Mouse (Mus musculus): ENCODE results near the gene Traf4. TPM values are rescaled to one million over a fixed set of nuclear protein-coding genes. Genes with fewer than 3 reads are reported as not detected.

Traf4 gene
- polyA plus RNA-seq, 2 experiments: 17.1 to 35.1 TPM

GRCm38 (mm10) chr11:78166161-78166560, 772 bp upstream of the Traf4 start:
- H3K27me3 ChIP-seq (ENCODE audit: control insufficient read depth, insufficient read depth, low read length): no peaks in the 10 kb centered on the region
- no peak for TF ChIP-seq CTCF (IDR thresholded peaks at IDR 0.05; ENCODE audit: low read depth)
- TF ChIP-seq EP300 (IDR thresholded peaks at IDR 0.05; ENCODE audit: low read depth): no peak
- WGBS (ENCODE audit: insufficient replicate concordance): 50% methylated on average over 4 of the region's 4 CpGs
- DNase-seq (ENCODE audit: low read depth in 3 of 3, low spot score in 3 of 3) (no peak), ATAC-seq (ENCODE audit: insufficient read depth) (no peak)
- H3K9ac ChIP-seq (replicated peaks): peak overlapping the region; percentile 95
- H3K9me3 ChIP-seq (ENCODE audit: control insufficient read depth, low read length): no peaks in the 10 kb centered on the region
- H3K4me1 ChIP-seq (replicated peaks; ENCODE audit: control insufficient read depth in 2 of 2, insufficient read depth in 2 of 2, low read length in 1 of 2): peaks cover 45 to 50% of the 10 kb centered on the region in 2 experiments
- peak overlapping the region; percentile 98 for H3K4me2 ChIP-seq (ENCODE audit: low read depth)
- peaks cover 9% of the 10 kb centered on the region for H3K36me3 ChIP-seq (replicated peaks; ENCODE audit: control insufficient read depth, insufficient read depth, low read depth)
- peak overlapping the region in 1 of 2 experiments; percentile 93; a peak in 2 of 4 replicates for H3K4me3 ChIP-seq (ENCODE audit: insufficient read depth in 1 of 2, low read depth in 2 of 2, low read length in 2 of 2)
- no peak overlapping the region; the same call in 1 of the 2 replicates for H3K27ac ChIP-seq

DNA sequence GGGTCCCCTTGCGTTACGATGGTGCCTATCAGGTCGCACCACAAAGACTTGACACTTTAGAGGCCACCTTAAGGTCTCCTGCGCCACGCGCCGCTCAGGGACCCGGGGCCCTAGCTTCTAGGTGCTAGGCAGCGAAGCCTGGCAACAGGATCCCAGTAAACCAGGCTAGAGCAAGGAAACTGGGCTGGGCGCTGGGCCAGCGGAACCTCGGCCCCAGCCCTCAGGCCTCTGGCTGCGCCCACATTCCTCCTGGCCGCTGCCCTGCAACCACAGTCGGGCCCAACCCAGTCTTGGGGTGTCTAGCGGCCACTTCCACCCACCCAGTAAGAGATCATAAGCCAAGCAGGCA, 346 bp upstream of the Traf4 start:
- WGBS (ENCODE audit: insufficient replicate concordance): 3% methylated on average over 16 of the region's 16 CpGs
- Histone ChIP-seq H3K4me1 (replicated peaks; ENCODE audit: control insufficient read depth in 2 of 2, insufficient read depth in 2 of 2, low read length in 1 of 2) (peaks cover 45 to 50% of the 10 kb centered on the region in 2 experiments), H3K9ac (replicated peaks) (peak overlapping the region; percentile 95), H3K27ac (peak overlapping the region; percentile 72), H3K27me3 (ENCODE audit: control insufficient read depth, insufficient read depth, low read length) (no peaks in the 10 kb centered on the region), H3K4me2 (ENCODE audit: low read depth) (peak overlapping the region; percentile 98), H3K36me3 (replicated peaks; ENCODE audit: control insufficient read depth, insufficient read depth, low read depth) (peaks cover 11% of the 10 kb centered on the region), H3K9me3 (ENCODE audit: control insufficient read depth, low read length) (no peaks in the 10 kb centered on the region), H3K4me3 (ENCODE audit: insufficient read depth in 1 of 2, low read depth in 2 of 2, low read length in 2 of 2) (peak overlapping the region; percentile 74 to 93)
- ATAC-seq (ENCODE audit: insufficient read depth) (peak; percentile 21), DNase-seq (ENCODE audit: low read depth in 3 of 3, low spot score in 3 of 3) (no peak)
- no peak for TF ChIP-seq CTCF (IDR thresholded peaks at IDR 0.05; ENCODE audit: low read depth)
- TF ChIP-seq EP300 (IDR thresholded peaks at IDR 0.05; ENCODE audit: low read depth): no peak

- H3K27ac ChIP-seq: peak overlapping the region; percentile 70
- peaks cover 42 to 43% of the 10 kb centered on the region in 2 experiments for H3K4me1 ChIP-seq (replicated peaks; ENCODE audit: control insufficient read depth in 2 of 2, insufficient read depth in 2 of 2, low read length in 1 of 2)
- peaks cover 22% of the 10 kb centered on the region for H3K36me3 ChIP-seq (replicated peaks; ENCODE audit: control insufficient read depth, insufficient read depth, low read depth)
- no peaks in the 10 kb centered on the region for H3K27me3 ChIP-seq (ENCODE audit: control insufficient read depth, insufficient read depth, low read length)
- H3K9me3 ChIP-seq (ENCODE audit: control insufficient read depth, low read length): no peaks in the 10 kb centered on the region
- peak overlapping the region; percentile 95 for H3K9ac ChIP-seq (replicated peaks)
- peak overlapping the region; percentile 98 for H3K4me2 ChIP-seq (ENCODE audit: low read depth)
- peak overlapping the region; percentile 85 to 93 for H3K4me3 ChIP-seq (ENCODE audit: insufficient read depth in 1 of 2, low read depth in 2 of 2, low read length in 2 of 2)
- no peak for ATAC-seq (ENCODE audit: insufficient read depth)
- DNase-seq (ENCODE audit: low read depth in 3 of 3, low spot score in 3 of 3): no peak
- under 1% methylated on average over 14 of the region's 14 CpGs for WGBS (ENCODE audit: insufficient replicate concordance)
- TF ChIP-seq CTCF (IDR thresholded peaks at IDR 0.05; ENCODE audit: low read depth) (no peak), EP300 (IDR thresholded peaks at IDR 0.05; ENCODE audit: low read depth) (no peak)
Observed at GRCm38 (mm10) chr11:78164604-78164923, 825 bp downstream of the Traf4 start.

DNA sequence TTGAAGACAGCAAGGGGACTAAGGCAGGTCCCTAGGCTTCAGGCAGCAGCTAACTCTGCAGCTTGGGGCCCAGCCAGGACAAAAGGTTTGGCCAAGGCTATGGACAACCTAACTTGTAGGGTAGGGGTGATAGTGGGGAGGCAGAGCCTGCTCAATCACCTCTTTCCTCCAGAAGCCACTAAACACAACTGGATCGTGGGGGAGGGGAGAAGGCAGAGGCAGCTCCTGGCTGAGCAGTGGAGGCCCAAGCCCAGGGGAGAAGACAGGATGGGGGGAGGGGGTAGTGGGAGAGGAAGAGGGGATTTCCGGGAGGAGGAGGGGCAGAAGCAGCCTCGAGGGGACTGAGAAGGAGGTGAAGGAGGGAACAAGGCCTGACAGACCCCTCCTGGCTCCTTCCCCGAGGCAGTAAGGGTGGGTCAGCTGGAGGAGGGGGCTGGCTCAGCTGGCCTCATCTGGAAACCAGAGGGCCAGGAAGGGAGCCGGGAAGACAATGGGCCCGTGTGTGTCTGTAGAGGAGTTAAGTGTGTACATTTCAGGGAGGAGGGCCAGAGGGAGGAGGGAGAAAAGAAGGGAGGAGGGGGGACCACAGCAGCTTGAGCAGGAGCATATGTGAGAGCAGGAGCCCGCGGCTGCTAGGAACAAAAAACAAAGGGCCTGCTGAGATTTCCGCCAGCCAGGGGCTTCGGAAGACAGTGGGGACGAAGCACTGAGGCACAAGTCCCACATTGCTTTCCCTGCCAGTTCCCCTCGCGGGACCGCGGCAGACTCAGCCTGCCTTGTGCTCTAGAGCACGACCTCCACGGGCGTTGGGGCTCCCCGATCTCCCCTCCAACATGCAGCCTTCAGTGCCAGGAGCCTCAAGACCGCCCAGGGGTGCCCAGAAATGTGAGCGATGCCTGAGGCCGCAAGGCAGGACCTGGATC, 1.4 kb downstream of the Traf4 start:
- DNase-seq (ENCODE audit: low read depth in 3 of 3, low spot score in 3 of 3) (no peak), ATAC-seq (ENCODE audit: insufficient read depth) (no peak)
- Histone ChIP-seq H3K4me1 (replicated peaks; ENCODE audit: control insufficient read depth in 2 of 2, insufficient read depth in 2 of 2, low read length in 1 of 2) (peaks cover 36 to 37% of the 10 kb centered on the region in 2 experiments), H3K9me3 (ENCODE audit: control insufficient read depth, low read length) (no peaks in the 10 kb centered on the region), H3K27ac (peak overlapping the region; percentile 70), H3K27me3 (ENCODE audit: control insufficient read depth, insufficient read depth, low read length) (no peaks in the 10 kb centered on the region), H3K4me3 (ENCODE audit: insufficient read depth in 1 of 2, low read depth in 2 of 2, low read length in 2 of 2) (peak overlapping the region; percentile 85 to 93), H3K36me3 (replicated peaks; ENCODE audit: control insufficient read depth, insufficient read depth, low read depth) (peaks cover 24% of the 10 kb centered on the region), H3K4me2 (ENCODE audit: low read depth) (peak overlapping the region; percentile 98), H3K9ac (replicated peaks) (peak overlapping the region; percentile 95)
- 2% methylated on average over 22 of the region's 22 CpGs for WGBS (ENCODE audit: insufficient replicate concordance)
- TF ChIP-seq CTCF (IDR thresholded peaks at IDR 0.05; ENCODE audit: low read depth) (no peak), EP300 (IDR thresholded peaks at IDR 0.05; ENCODE audit: low read depth) (no peak)

DNA sequence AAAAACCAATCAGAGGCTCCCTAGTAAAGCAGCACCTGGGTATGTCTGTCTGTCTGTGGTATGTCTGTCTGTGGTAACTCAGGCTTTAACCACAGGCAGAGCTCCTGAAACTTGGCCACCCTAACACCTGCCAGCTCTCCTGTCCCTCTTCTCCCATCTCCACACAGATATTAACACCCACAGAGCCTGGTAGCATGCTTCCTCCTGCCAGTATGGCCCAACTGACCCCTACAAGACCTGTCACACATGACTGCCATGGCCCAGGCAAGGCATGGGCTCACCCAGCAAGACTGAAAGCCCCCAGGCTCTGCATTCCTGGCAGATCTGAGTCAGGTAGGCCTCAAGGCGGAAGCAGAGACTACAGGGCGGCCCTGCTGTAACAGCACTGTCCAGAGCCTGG, 2.3 kb downstream of the Traf4 start:
- no peak overlapping the region for H3K27ac ChIP-seq
- peak overlapping the region; percentile 95 for H3K9ac ChIP-seq (replicated peaks)
- H3K4me2 ChIP-seq (ENCODE audit: low read depth): peak overlapping the region; percentile 98
- H3K36me3 ChIP-seq (replicated peaks; ENCODE audit: control insufficient read depth, insufficient read depth, low read depth): peaks cover 33% of the 10 kb centered on the region
- no peak for ATAC-seq (ENCODE audit: insufficient read depth)
- no peaks in the 10 kb centered on the region for H3K27me3 ChIP-seq (ENCODE audit: control insufficient read depth, insufficient read depth, low read length)
- no peak for DNase-seq (ENCODE audit: low read depth in 3 of 3, low spot score in 3 of 3)
- no peaks in the 10 kb centered on the region for H3K9me3 ChIP-seq (ENCODE audit: control insufficient read depth, low read length)
- peak overlapping the region; percentile 85 to 93 for H3K4me3 ChIP-seq (ENCODE audit: insufficient read depth in 1 of 2, low read depth in 2 of 2, low read length in 2 of 2)
- no peak for TF ChIP-seq CTCF (IDR thresholded peaks at IDR 0.05; ENCODE audit: low read depth)
- no peak for TF ChIP-seq EP300 (IDR thresholded peaks at IDR 0.05; ENCODE audit: low read depth)
- 76% methylated on average over 2 of the region's 2 CpGs for WGBS (ENCODE audit: insufficient replicate concordance)
- peaks cover 27 to 28% of the 10 kb centered on the region in 2 experiments for H3K4me1 ChIP-seq (replicated peaks; ENCODE audit: control insufficient read depth in 2 of 2, insufficient read depth in 2 of 2, low read length in 1 of 2)

All from liver, embryonic 14.5 days (tissue).